Mouse (Mus musculus) CH12F3 (cell line): Measurements from ENCODE around the gene Nodal.
"Not testable (repeated sequence)": the region's sequence is repeated elsewhere in the genome, so short reads cannot be mapped to it uniquely, and the experiment has no call there.

Experiments used
- in situ Hi-C: fragments of 300-500 bp; cut with MboI; formaldehyde crosslinking; loops from 2 replicates; pipeline ENCODE4 v1.14.3; 2020; ENCODE audit warnings: low sequenced_read_pairs

Gene Nodal

DNA sequence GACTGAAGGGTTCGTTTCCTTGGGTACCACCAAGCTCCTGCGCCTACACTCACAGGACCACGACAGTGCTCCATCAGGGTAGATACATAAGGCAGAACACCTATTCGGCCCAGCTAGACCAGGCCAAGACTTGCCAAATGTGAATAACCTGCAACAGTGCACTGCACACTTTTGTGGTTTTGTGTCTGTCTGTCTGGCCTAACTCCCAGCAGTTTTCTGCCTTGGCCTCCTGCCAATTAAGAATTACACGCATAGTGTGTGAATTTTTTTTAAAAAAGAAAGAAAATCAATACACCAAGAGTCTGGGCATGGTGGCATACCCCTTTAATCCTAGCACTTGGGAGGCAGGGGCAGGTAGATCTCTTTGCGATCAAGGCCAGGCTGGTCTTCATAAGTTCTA lies 10.2 kb downstream of the Nodal start:
- in situ Hi-C loops, result no loop called here

DNA sequence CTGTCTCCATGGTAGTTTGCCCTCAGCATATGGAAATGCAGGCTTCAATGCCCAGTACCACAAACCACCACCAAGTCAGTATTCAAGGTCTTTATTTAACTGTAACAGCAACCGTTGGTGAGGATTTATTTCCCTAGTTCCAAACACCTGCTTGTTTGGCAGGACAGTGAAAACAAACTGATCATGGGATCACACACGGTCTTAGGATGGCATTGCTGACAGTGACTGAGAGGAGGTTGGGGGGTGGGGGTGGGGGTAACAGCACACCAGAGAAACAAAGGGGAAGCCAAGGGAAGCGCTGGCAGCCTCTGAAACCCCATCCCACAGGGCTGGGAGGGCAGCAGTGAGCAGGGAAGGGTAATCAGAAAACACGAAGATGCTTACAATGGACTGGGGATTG lies 10.6 kb downstream of the Nodal start:
- in situ Hi-C loops, result no loop called here

GRCm38 (mm10) chr10:61429043-61429442 lies 11.3 kb downstream of the Nodal start:
- in situ Hi-C loops, result no loop called here

GRCm38 (mm10) chr10:61431375-61431774 lies 13.6 kb downstream of the Nodal start:
- in situ Hi-C loops, result no loop called here

DNA sequence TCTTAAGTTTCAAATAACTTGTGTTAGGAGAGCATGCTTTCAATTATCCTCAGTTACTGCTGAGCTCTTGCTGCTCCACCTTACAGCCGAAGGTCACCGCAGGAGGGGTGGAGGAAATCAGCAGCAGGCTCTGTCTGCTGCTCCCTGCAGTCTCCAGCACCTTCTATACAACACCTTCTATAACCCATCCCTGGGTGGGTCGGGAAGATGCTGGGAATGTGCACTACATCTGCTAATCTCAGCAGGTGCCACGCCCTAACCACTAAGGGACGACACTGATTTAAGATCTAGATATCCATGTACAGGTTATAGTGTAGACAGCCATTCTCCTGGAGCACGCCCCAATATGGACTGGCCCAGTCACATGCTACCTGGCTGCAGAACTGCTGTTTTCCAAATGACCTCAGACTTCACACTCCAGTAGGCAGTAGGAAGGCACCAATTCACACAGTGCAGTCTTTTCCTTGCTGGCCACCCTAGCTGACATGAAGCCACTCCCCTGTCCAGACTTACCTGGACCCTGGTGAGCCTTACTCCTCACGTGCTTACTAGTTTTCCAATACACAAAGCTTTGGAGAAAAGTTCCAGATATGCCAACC lies 22.5 kb downstream of the Nodal start:
- in situ Hi-C loops, result no loop called here

GRCm38 (mm10) chr10:61443456-61443855 lies 25.7 kb downstream of the Nodal start:
- in situ Hi-C loops, result no loop called here

GRCm38 (mm10) chr10:61443876-61444275 lies 26.1 kb downstream of the Nodal start:
- in situ Hi-C loops, result no loop called here

DNA sequence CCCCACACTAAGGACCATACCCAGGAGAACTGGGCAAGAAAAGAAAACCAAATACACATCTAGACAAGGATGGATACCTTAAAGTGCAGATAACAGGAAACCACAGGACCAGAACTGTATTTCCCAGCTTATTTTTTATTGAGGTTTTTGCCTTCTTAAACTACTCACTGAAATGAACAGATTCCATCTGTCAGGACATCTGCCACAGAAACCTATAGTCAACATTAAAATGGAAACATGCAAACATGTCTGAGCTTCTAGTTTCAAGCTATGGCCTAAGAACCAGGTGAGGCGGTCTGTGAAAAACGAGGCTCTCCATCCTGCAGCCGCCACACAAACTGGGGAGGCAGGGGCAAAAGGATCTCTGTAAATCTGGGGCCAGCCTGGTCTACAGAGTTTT lies 27.2 kb downstream of the Nodal start:
- in situ Hi-C loops, result no loop called here

DNA sequence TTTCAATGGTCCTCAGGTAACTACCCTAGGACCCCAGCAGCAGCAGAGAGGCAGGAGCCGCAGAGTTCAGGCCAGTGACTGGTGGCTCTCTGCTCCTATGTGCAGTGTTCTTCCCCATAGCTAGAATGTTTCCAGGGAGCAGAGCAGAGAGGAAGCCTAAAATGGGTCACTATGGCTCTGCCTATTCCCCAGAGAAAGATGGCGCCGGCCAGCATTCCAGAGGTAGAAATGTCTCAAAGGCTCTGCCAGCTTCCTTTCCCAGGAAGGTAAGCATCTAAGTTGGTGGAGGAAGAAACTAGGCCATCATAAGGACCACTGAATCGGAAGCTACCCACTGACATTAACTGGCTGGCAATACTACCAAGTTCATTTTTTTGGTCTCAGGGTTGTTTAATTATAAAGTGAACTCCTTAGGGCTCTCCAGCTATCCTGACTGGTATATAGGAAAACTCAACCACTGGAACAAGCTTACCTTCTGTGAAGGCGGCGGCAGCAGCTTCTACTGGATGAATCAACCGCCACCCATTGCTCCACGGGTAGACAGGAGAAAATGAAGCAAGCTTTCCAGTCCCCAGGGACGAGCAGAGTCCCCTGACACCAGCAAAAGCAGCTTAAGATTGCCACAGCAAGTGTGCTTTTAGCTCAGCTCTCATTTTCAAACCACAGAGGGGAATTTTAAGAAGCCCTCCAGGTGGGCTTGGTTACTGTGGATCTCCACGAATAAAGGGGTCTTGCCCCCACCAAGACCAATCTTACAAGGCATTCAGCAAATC lies 30.0 kb downstream of the Nodal start:
- in situ Hi-C loops, result no loop called here

DNA sequence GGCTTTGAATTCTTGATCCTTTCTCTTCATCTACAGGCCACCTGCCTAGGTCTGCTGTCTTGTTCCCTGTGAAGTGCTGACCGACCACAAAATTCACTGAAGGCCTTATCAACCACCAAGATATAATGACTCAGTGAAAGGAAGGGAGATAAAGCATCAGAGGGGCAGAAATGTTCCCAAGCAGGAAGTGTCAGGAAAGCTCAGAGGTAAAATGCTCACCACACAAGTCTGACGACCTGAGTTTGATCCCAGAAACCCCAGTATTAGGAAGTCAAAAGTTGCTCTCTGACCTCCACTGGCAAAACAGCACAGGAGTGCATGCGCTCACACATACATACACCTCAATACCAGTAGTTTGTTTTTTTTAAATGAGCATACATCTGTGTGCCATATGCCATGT lies 31.1 kb downstream of the Nodal start:
- in situ Hi-C loops, result no loop called here

GRCm38 (mm10) chr10:61451463-61451930 lies 33.7 kb downstream of the Nodal start:
- in situ Hi-C loops, result no loop called here

GRCm38 (mm10) chr10:61451931-61452617 lies 34.3 kb downstream of the Nodal start:
- in situ Hi-C loops, result no loop called here

GRCm38 (mm10) chr10:61452645-61453044 lies 34.9 kb downstream of the Nodal start, which contains the start of gene Eif4ebp2:
TSS of gene Eif4ebp2 (minus strand) at chr10:61452661.
- in situ Hi-C loops, result no loop called here

- in situ Hi-C loops, result not testable (repeated sequence)
These were observed 35.4 kb downstream of the Nodal start for GRCm38 (mm10) chr10:61453171-61453570.

- in situ Hi-C loops, result no loop called here
These were observed 39.4 kb downstream of the Nodal start for GRCm38 (mm10) chr10:61457182-61457581.

GRCm38 (mm10) chr10:61465009-61465408 lies 47.2 kb downstream of the Nodal start:
- in situ Hi-C loops, result loop anchor here (10.0 kb wide), 1 partner anchor 200 kb away; no protein-coding TSS in a partner anchor

- in situ Hi-C loops, result loop anchor here (10.0 kb wide), 1 partner anchor 199 kb away; no protein-coding TSS in a partner anchor
These were observed 48.5 kb downstream of the Nodal start for GRCm38 (mm10) chr10:61466242-61466641.

GRCm38 (mm10) chr10:61466873-61467272 lies 49.1 kb downstream of the Nodal start:
- in situ Hi-C loops, result loop anchor here (10.0 kb wide), 1 partner anchor 198 kb away; no protein-coding TSS in a partner anchor

DNA sequence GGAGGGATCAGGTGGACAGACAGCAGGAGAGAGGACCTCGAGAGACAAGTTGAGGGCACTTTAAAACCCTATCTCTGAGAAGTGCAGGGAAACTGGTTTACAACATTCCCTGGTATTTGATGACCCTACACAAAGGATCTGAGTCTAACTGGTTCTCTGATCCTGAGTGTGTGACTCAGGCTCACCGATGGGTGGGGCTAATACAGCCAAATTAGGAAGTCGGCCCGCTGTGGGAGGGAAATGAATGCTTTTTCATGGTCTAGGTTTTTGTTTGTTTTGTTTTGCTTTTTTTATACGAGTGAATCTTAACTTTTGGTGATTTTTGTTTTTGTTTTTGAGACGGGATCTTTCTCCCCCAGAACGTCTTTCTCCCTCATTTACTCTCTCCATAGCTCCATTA lies 51.1 kb downstream of the Nodal start:
- in situ Hi-C loops, result loop anchor here (10.0 kb wide), 1 partner anchor 196 kb away; no protein-coding TSS in a partner anchor

DNA sequence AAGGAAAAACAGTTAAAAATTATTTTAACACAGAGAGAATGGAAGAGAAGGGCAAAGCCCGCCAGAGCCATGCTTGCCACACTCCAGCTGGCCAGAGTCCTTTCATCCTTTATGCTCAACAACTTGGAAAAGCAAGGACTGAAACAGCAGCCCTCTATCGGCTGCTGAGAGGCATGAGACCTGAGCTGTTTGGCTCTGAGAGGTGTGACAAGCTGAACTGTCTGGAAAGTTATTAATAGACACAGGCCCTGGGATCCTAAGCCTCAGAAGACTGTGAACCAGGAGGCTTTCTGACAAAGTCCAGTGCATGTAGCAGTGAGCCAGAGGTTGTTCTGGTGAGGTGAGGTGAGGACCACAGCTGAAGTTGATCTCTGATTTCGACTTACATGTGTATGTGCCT lies 55.9 kb downstream of the Nodal start:
- in situ Hi-C loops, result no loop called here

- in situ Hi-C loops, result no loop called here
These were observed 56.6 kb downstream of the Nodal start for GRCm38 (mm10) chr10:61474344-61474743.
